Mouse (Mus musculus) B cell, adult 67 days (primary cell): ENCODE data around the gene Rgs4. TPM values are rescaled to one million over a fixed set of nuclear protein-coding genes. Genes with fewer than 3 reads are reported as not detected.

Source experiments
- total RNA-seq, 2 experiments: library from RNA; stranded (reverse); gene quantifications; 4 replicates each; pipeline ENCODE4 v1.2.4; 2023

Rgs4 gene
- not detected for total RNA-seq

DNA sequence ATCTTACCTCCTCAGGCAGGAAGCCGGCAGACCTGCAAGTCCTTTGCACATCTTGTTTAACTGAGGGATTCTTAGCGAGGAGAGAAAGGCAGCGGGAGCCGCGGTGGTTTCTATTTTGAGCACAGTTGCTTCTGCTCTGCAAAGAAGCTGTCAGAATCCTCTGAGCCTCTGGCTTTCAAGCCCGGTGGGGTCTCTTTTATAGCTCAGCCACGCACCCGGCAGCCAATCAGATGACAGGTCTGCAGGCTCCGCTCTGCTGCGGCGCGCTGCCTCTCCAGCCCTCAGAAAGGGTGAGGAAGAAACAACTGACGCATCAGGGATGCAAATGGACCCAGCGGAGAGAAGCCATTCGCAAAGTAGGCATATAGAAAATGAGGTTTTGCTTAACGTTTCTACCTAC, at the start of gene Rgs4:
TSS of gene Rgs4 (minus strand) at position 170 of the 400 bp plus-strand sequence.

Other genes with a start within 250 kb of the Rgs4 start
- 1 to 10 TPM; 1.2 to 1.7 TPM for gene Nuf2, start 216.2 kb downstream of the Rgs4 start, total RNA-seq
- gene Rgs5, start 92.1 kb downstream of the Rgs4 start, total RNA-seq = not detected
- gene Ccdc190, start 181.0 kb upstream of the Rgs4 start, total RNA-seq = not detected
- 10 to 100 TPM; 11.7 to 14.5 TPM for gene Hsd17b7, start 221.6 kb upstream of the Rgs4 start, total RNA-seq